In genomic region chr9:107887804-107888266, GRCm38 (mm10) we compare ENCODE assay signal across 8 mouse cellular contexts. TPM values are rescaled to one million over a fixed set of nuclear protein-coding genes. Genes with fewer than 3 reads are reported as not detected.
DNase-seq lines count a peak whose midpoint lies in the region; ATAC-seq and TF ChIP-seq lines count a peak whose summit lies in the region.

TSS of gene Mon1a (plus strand) at chr9:107888151.

- no peak for TF ChIP-seq CTCF in C2C12 (IDR thresholded peaks at IDR 0.05; ENCODE audit: control insufficient read depth, insufficient read depth, insufficient read length)
- no peak for TF ChIP-seq CTCF in midbrain, postnatal 0 days (IDR thresholded peaks at IDR 0.05)

- H3K27me3 ChIP-seq in C2C12 (ENCODE audit: control insufficient read depth, insufficient read depth, insufficient read length) = peaks cover 11% of the 10 kb centered on the region
- peaks cover 10% of the 10 kb centered on the region; the same call in 1 of the 2 replicates for H3K27me3 ChIP-seq in heart, embryonic 10.5 days (ENCODE audit: insufficient read depth, poor library complexity, severe bottlenecking)
- H3K27me3 ChIP-seq in kidney, embryonic 15.5 days = peaks cover 24% of the 10 kb centered on the region
- 0 out of 2 replicates have a peak, but pooled peaks cover 5% of the 10 kb centered on the region for H3K27me3 ChIP-seq in limb, embryonic 15.5 days
- peaks cover 4% of the 10 kb centered on the region; the same call in 1 of the 2 replicates for H3K27me3 ChIP-seq in midbrain, postnatal 0 days (ENCODE audit: insufficient read depth, low read length)

- peak within 1 kb of the TSS; percentile 84 for H3K4me2 ChIP-seq in kidney, embryonic 15.5 days
- H3K4me2 ChIP-seq in limb, embryonic 15.5 days = peak within 1 kb of the TSS; percentile 85
- peak within 1 kb of the TSS; percentile 73 for H3K4me2 ChIP-seq in midbrain, postnatal 0 days (ENCODE audit: low read depth, low read length, poor library complexity, severe bottlenecking)

- peak within 1 kb of the TSS; percentile 92 for H3ac ChIP-seq in C2C12 (ENCODE audit: control insufficient read depth, insufficient read length, low read depth)

- H3K9me3 ChIP-seq in heart, embryonic 10.5 days = no peaks in the 10 kb centered on the region
- no peaks in the 10 kb centered on the region for H3K9me3 ChIP-seq in kidney, embryonic 15.5 days (replicated peaks)
- H3K9me3 ChIP-seq in limb, embryonic 15.5 days = no peaks in the 10 kb centered on the region
- H3K9me3 ChIP-seq in midbrain, postnatal 0 days (ENCODE audit: low read length) = no peaks in the 10 kb centered on the region

- WGBS in heart, embryonic 10.5 days = under 1% methylated on average over 28 of the region's 28 CpGs
- under 1% methylated on average over 28 of the region's 28 CpGs for WGBS in kidney, embryonic 15.5 days
- under 1% methylated on average over 28 of the region's 28 CpGs for WGBS in limb, embryonic 15.5 days
- under 1% methylated on average over 28 of the region's 28 CpGs for WGBS in midbrain, postnatal 0 days

- peak within 1 kb of the TSS; percentile 63 for H3K9ac ChIP-seq in kidney, embryonic 15.5 days
- H3K9ac ChIP-seq in limb, embryonic 15.5 days = peak within 1 kb of the TSS; percentile 73
- H3K9ac ChIP-seq in midbrain, postnatal 0 days (replicated peaks; ENCODE audit: low read length, poor library complexity, severe bottlenecking) = peak within 1 kb of the TSS; percentile 74

- ATAC-seq in erythroblast, adult 5-6 weeks (replicated peaks; ENCODE audit: low FRiP score, poor library complexity, severe bottlenecking) = peak; percentile 95
- ATAC-seq in kidney, embryonic 15.5 days (replicated peaks; ENCODE audit: low FRiP score) = peak; percentile 97
- ATAC-seq in limb, embryonic 15.5 days (ENCODE audit: insufficient number of reproducible peaks, low FRiP score, low TSS enrichment, low read depth) = peak; percentile 94
- ATAC-seq in midbrain, postnatal 0 days (ENCODE audit: low FRiP score) = peak; percentile 91

- H3K79me2 ChIP-seq in C2C12 (ENCODE audit: control insufficient read depth, insufficient read depth) = no peaks in the 10 kb centered on the region

- peak within 1 kb of the TSS; percentile 88 for H3K27ac ChIP-seq in heart, embryonic 10.5 days
- H3K27ac ChIP-seq in kidney, embryonic 15.5 days = peak within 1 kb of the TSS; percentile 45; the same call in 1 of the 2 replicates
- H3K27ac ChIP-seq in limb, embryonic 15.5 days = peak within 1 kb of the TSS; percentile 72
- peak within 1 kb of the TSS; percentile 73 for H3K27ac ChIP-seq in midbrain, postnatal 0 days (ENCODE audit: low read depth, low read length)

- H3K4me1 ChIP-seq in heart, embryonic 10.5 days = peaks cover 20% of the 10 kb centered on the region
- peaks cover 18% of the 10 kb centered on the region for H3K4me1 ChIP-seq in kidney, embryonic 15.5 days
- H3K4me1 ChIP-seq in limb, embryonic 15.5 days = peaks cover 10% of the 10 kb centered on the region
- peaks cover 4% of the 10 kb centered on the region; the same call in 1 of the 2 replicates for H3K4me1 ChIP-seq in midbrain, postnatal 0 days (ENCODE audit: insufficient read depth, low read length)

- H3K36me3 ChIP-seq in C2C12 (ENCODE audit: control insufficient read depth, insufficient read depth) = no peaks in the 10 kb centered on the region
- H3K36me3 ChIP-seq in heart, embryonic 10.5 days = no peaks in the 10 kb centered on the region
- no peaks in the 10 kb centered on the region for H3K36me3 ChIP-seq in kidney, embryonic 15.5 days
- H3K36me3 ChIP-seq in limb, embryonic 15.5 days = no peaks in the 10 kb centered on the region
- H3K36me3 ChIP-seq in midbrain, postnatal 0 days (ENCODE audit: insufficient read depth, low read length) = no peaks in the 10 kb centered on the region

- peak within 1 kb of the TSS; percentile 57 for H3K4me3 ChIP-seq in C2C12 (ENCODE audit: insufficient read depth, poor library complexity, severe bottlenecking)
- H3K4me3 ChIP-seq in heart, embryonic 10.5 days = peak within 1 kb of the TSS; percentile 86
- H3K4me3 ChIP-seq in kidney, embryonic 15.5 days (replicated peaks) = peak within 1 kb of the TSS; percentile 76
- H3K4me3 ChIP-seq in limb, embryonic 15.5 days = peak within 1 kb of the TSS; percentile 76
- peak within 1 kb of the TSS; percentile 79 for H3K4me3 ChIP-seq in midbrain, postnatal 0 days (ENCODE audit: low read depth, low read length)

- no peaks in the 10 kb centered on the region for H3K79me3 ChIP-seq in C2C12 (ENCODE audit: low read depth)

- peak; percentile 98 for DNase-seq in brain, adult 2 months (ENCODE audit: low read depth, low spot score)
- peak; percentile 95 for DNase-seq in heart, embryonic 10.5 days (ENCODE audit: low spot score)
- DNase-seq in midbrain, postnatal 0 days (ENCODE audit: low spot score) = peak; percentile 87
- DNase-seq in spleen, postnatal 10 days (ENCODE audit: low spot score in 2 of 2) = peak; percentile 74 to 83

TF ChIP-seq in C2C12, 6 proteins besides CTCF, POLR2A, EP300 and RAD21:
- TF ChIP-seq MYOD1 (IDR thresholded peaks at IDR 0.05; ENCODE audit: control insufficient read depth, insufficient read length, low read depth) (no peak), MYOG (IDR thresholded peaks at IDR 0.05; ENCODE audit: control insufficient read depth, extremely low read depth, insufficient read length) (no peak)

RNA-seq across cellular contexts. Expression of gene Mon1a, which starts in this region (rescaled TPM):
- polyA plus RNA-seq in C2C12 (2012; fragmentation: generic; extraction: Trizol) = 7.7 TPM
- total RNA-seq in erythroblast, adult 5-6 weeks (2015; ENCODE audit: low replicate concordance) = 2.5 and 4.4 TPM in 2 replicates
- total RNA-seq in erythroblast, adult 5-6 weeks (2017; ENCODE audit: low replicate concordance) = 2.0 and 2.7 TPM in 2 replicates
- polyA plus RNA-seq in heart, embryonic 10.5 days (2016; fragmentation: Nextera tagmentation; extraction: Ambion mirVana) = 10.7 and 10.8 TPM in 2 replicates
- polyA plus RNA-seq in kidney, embryonic 15.5 days (2015; fragmentation: Nextera tagmentation; extraction: Ambion mirVana) = 11.5 TPM in 2 replicates
- 15.9 and 16.9 TPM in 2 replicates for polyA plus RNA-seq in limb, embryonic 15.5 days (2015; fragmentation: Nextera tagmentation; extraction: Ambion mirVana)
- 23.9 and 24.9 TPM in 2 replicates for total RNA-seq in midbrain, postnatal 0 days (2014; rRNA removed)
- 16.7 and 18.1 TPM in 2 replicates for polyA plus RNA-seq in midbrain, postnatal 0 days (2015; fragmentation: Nextera tagmentation; extraction: Ambion mirVana)

Comparison
In these comparisons a context has a peak if more than half of its experiments do, and no peak if none do; other contexts are left out.
1. Peak in every context shown above with its lines: DNase-seq, ATAC-seq, H3K4me3 ChIP-seq and H3K27ac ChIP-seq.